Mouse (Mus musculus) heart, adult 9 months (tissue): Measurements from ENCODE around the gene Stxbp1.

ENCODE experiments used
- DNase-seq, 2 experiments: peaks; one replicate each; pipeline ENCODE4 v3.0.0; 2022; ENCODE audit warnings: low spot score in 2 of 2

Gene Stxbp1

DNA sequence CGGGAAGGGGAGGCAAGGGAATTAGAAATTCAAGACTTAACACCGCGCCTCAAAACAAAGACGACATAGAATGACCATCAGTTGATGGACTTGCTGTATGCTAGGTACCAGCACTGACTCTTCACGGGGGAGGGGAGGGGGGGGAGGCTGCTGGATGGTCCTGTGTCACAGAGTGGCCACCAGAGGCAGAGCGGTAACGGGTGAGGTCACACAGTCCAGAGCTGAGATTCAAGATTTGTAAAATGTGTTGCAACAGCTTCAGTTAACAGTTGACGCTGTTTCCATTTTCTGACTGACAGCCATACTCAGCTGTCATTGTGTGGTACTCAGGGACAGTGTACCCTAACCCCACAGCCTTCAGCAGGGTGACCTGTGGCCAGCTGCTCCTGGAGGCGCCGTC is 94.9 kb downstream of the Stxbp1 start:
- DNase-seq, result no peak

DNA sequence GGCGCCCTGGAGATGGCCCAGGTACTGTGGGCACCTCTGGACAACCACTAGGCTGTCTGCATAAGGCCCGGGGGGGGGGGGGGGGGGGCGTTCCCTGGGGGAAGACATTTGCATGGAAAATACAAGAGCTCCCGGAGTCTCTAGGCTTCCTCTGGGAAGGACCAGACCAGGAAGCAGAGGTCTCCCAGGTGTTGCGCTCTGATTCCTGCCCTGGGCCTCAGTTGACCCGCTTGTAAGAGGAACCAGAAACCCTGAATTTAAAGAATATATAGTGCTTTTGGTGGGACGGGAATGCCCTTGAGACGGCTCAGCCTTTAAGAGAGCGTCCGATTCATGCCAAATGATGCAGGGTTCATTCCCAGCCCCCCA is 95.4 kb downstream of the Stxbp1 start:
- no peak for DNase-seq

DNA sequence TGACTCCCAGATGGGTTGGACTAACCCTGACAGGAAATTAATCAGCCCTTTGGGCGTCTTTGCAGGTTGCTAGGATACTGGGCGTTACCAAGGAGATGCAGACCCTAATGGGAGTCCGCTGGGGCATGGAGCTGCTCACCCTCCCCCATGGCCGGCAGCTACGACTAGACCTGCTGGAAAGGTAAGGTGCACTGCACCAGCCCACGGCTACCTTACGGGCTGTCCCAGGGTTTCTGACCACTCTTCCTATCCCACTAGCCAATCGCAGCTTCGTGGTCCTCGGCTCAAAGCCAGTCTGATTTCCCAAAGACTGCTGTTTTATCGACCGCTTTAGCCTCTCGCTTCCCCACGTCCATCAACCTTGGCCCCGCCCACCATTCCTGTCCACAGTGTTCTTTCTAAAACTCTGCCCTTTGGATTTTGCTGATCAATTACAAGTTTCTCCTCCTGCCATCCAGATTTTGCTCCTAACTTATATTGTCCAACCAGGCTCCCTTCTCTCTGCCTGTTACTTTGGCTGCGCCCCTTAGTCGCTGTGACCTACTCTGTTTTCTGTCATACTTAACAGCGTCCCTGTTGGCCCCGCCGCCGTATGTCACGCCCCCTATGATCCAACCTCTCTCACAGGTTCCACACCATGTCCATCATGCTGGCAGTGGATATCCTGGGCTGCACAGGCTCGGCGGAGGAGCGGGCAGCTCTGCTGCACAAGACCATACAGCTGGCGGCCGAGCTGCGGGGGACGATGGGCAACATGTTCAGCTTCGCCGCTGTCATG is 96.0 kb downstream of the Stxbp1 start:
- DNase-seq, result peak in 1 of 2 experiments; percentile 47

DNA sequence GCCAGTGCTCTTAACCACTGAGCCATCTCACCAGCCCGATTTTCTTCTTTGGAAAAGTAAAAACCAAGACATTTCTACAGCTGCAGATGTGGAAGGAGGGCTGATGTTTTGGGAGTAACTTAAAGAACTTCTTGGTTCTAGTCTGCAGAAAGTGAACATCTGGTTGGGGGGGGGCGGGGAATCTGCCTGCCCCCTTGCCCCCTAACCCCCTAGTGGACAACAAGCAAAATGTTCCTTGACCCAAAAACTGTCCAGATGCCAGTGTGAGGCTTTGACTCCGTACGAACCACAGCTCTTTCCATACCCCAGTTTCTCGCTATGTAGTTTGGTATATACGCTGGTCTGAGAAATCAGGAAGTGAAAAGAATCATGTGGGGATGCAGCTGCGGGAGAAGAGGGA is 96.8 kb downstream of the Stxbp1 start:
- DNase-seq, result no peak

DNA sequence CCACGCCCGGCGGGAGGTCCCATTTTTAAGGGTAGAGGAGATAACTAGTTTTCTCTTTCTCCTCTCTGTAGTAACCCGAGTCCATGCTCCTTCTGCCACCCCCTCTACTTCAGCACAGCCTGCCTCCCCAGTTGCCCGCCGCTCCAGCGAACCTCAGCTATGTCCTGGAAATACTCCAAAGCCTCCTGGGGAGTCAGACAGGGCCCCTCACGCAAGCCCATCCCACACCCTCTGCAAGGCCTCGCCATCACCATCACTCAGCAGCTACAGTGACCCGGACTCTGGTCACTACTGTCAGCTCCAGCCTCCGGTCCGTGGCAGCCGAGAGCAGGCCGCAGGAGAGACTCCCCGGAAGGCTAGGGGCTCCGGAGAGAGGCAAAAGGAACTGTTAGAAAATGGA is 98.0 kb downstream of the Stxbp1 start:
- DNase-seq, result no peak

DNA sequence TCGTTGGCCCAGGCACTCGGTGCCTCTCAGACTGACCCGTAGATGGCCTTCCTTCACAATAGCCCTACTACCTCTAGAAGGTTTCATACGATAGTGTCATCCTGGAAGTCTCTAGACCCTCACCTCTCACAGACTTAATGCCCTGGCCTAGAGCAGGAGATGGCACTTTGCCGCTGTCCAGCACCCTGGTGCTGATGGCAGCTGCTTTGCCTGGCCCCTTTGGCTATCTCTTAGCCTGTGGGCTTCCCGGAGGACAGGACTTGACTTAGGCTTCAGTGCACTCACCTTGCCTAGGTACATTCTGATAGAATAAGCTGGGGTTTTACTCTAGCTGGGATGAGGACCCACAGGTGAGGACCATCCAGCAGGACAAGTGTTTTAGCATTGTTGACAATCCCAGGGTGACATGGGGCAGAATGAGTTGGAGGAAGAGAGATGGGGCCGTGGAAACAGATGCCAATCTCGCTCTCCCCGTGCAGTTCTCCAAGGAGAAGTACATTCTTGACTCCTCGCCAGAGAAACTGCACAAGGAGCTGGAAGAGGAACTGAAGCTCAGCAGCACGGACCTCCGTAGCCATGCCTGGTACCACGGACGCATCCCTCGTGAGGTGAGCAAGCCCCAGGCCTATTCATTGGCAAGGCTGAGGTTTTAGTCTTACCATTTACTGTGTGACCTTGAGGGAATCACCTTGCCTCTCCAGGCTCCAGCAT is 102.6 kb downstream of the Stxbp1 start:
- no peak for DNase-seq

DNA sequence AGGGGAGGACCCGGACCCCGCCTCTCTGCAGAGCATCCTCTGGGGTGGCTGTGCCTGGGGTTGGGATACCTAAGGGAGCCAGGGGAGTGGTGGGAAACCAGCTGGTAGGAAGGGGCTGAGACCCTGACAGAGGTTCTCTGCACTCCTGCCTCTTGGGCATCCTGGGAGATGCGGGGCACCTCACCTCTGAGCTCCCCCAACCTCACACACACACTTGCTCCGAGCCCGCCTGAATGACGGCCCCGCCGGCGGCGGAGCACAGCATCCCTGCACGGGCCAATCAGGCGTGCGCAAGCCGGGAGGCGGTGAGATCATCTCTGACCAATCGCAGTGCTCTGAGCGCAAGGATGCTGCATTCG is 104.9 kb downstream of the Stxbp1 start:
- no peak for DNase-seq

DNA sequence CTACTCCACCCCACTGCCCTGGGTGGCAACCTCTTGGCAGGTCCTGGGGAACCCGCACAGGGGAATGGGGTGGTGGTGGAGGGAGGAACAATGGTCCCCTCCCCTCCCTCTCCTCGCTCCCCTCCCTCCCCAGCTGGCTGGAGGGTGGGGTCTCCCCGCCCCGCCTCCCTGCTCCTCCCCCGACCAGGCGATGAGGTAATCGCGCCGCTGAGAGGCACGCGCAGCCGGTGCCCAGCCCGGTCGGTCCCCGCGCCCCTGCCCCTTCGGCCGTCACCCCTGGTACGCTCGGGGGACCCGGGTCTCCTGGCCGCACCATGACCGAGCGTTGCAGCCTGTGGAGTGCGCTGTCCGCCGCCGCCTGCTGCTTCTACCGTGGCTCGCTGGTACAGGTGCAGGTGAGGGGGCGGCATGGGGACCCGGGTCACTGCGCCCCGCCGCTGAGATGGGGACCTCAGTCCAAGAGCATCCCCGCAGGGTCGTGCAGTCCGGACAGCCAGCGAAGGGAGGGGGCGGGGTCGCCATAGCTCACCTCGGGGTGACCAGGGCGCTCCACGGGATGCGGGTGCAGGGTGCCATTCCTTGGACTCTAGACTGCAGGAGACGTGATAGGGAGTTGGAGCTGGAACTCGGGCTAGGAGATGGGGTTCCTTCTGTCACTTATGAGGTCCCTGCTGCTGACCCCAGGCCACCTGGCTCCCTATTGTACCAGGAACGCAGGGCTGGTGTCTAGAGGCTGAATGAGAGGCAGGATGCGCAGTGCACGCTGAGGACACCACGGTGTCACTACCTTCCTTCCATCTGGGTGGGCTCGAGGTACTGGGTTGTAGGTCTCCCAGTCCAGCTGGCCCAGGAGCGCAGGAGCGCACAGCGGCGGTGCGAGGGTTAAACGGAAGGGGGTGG is 105.5 kb downstream of the Stxbp1 start:
- peak in 1 of 2 experiments; percentile 30 for DNase-seq

DNA sequence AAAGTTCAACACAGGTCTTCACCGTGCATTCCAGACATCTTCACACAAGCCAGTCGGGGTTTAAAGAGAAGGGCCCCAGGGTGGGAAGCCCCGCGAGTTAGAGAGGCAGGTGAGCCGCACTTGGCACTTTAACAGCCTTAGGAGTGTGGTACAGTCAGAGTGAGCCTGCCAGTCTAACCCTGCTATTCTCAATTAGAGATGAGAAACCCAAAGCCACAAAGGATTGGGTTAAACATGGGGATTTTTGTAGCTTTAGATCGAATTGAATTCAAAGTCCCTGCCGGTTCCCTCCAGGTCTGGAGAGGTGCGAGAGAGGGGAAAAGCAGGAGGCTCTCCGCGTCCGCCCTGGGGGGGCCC is 106.2 kb downstream of the Stxbp1 start, which contains the start of gene 6330409D20Rik:
6330409D20Rik (minus strand) TSS at position 101 of the 357 bp plus-strand sequence.
- DNase-seq, result no peak

DNA sequence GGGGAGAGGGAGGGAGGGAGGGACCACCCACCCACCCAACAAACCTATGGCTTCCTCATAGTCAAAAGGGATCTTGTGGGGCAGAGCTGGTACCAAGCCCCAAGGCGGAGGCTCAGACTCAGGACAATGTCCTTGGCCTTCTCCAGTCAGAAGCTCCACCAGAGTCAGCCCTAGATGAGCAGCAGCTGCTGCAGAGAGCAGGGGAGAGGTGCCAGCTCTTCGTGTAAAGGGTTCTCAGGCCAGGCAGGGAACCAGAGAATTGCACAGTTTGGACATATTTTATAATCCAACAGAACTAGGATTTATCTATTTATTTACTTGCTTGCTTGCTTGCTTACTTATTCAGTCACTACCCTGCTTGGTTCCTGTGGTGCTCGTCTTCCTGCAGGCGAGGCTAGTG is 107.7 kb downstream of the Stxbp1 start:
- no peak for DNase-seq
